Mouse (Mus musculus) midbrain, embryonic 11.5 days (tissue): ENCODE measurements around the gene Emc9. TPM values are rescaled to one million over a fixed set of nuclear protein-coding genes. Genes with fewer than 3 reads are reported as not detected.

ENCODE experiments used
- ATAC-seq: fragments of 200-750 bp; cut with Nextera tagmentation; 2 replicates; pipeline ENCODE4 v1.8.0; 2017; ENCODE audit warnings: moderate TSS enrichment, moderate library complexity; ENCODE audit not compliant: low FRiP score
- DNase-seq: peaks from one replicate; pipeline ENCODE4 v3.0.0; 2015; ENCODE audit warnings: low spot score; ENCODE audit errors: missing footprints
- H3K27ac ChIP-seq: fragments of 300-500 bp; sonication (generic); 2 replicates; pipeline ENCODE4 v1.5.1; 2014; ENCODE audit warnings: low read depth, low read length
- H3K27me3 ChIP-seq: fragments of 300-500 bp; sonication (generic); 2 replicates; pipeline ENCODE4 v1.6.1; 2014; ENCODE audit warnings: mild to moderate bottlenecking, low read length, moderate library complexity, mixed read lengths; ENCODE audit not compliant: control insufficient read depth, insufficient read depth
- H3K36me3 ChIP-seq: fragments of 300-500 bp; sonication (generic); 2 replicates; pipeline ENCODE4 v1.6.1; 2014; ENCODE audit warnings: mild to moderate bottlenecking, low read length, moderate library complexity, mixed read lengths; ENCODE audit not compliant: control insufficient read depth, insufficient read depth
- H3K4me1 ChIP-seq: fragments of 300-500 bp; sonication (generic); 2 replicates; pipeline ENCODE4 v1.6.1; 2014; ENCODE audit warnings: low read length; ENCODE audit not compliant: control insufficient read depth, insufficient read depth
- H3K4me2 ChIP-seq: fragments of 300-500 bp; sonication (generic); 2 replicates; pipeline ENCODE4 v1.6.1; 2014; ENCODE audit warnings: mild to moderate bottlenecking, moderate library complexity
- H3K4me3 ChIP-seq: fragments of 300-500 bp; sonication (generic); 2 replicates; pipeline ENCODE4 v1.5.1; 2014; ENCODE audit warnings: low read depth, low read length
- H3K9ac ChIP-seq: fragments of 300-500 bp; sonication (generic); 2 replicates; pipeline ENCODE4 v1.6.1; 2014; ENCODE audit warnings: low read length
- H3K9me3 ChIP-seq: fragments of 300-500 bp; sonication (generic); 2 replicates; pipeline ENCODE4 v1.6.1; 2016; ENCODE audit warnings: low read length; ENCODE audit not compliant: control insufficient read depth
- WGBS: fragments of 180-500 bp; shearing (Covaris S2); extraction: QIAGEN DNeasy Blood & Tissue Kit; methylation state at CpG from one replicate; pipeline ENCODE4 v1.1.7; 2014; 5-methylcytosine and 5-hydroxymethylcytosine counted together
- polyA plus RNA-seq: library from polyadenylated mRNA; unstranded; fragments of >200 nt; fragmentation: Nextera tagmentation; extraction: Ambion mirVana; gene quantifications from 2 replicates; pipeline ENCODE4 v1.2.1, GENCODE M21; 2014

Gene Emc9
- polyA plus RNA-seq, 1 experiment from 2014 or later: 8.4 TPM

DNA sequence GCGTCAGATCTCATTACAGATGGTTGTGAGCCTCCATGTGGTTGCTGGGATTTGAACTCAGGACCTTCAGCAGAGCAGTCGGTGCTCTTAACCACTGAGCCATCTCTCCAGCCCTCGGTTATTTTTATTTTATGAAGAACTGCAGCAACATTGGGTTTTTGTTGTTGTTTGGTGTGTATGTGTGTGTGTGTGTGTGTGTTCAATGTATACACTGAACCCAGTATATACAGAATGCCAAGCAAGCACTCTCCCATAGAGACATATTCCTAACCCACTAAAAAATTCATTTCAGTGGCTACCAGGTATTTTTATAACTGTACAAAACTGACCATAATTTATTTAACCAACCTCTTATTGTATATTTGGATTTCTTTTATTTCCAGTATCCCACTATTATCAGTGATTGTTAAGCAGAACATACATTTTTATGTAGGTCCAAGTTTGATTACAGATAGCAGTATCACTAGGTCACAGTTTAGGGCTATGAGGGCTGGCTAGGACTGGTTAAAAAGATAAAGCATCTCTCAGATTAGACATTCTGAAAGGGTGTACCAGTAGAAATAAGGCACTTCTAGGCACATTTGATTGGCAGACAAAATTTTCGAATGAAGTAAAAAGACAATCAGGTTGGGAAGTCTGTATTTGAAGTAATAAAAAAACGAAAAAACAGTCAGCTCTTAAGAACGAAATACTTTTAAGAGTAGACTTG lies 26.2 kb downstream of the Emc9 start:
- ATAC-seq: no peak
- no peak overlapping the region for H3K27ac ChIP-seq

GRCm38 (mm10) chr14:55557587-55557986 lies 27.5 kb downstream of the Emc9 start:
- no peak overlapping the region for H3K27ac ChIP-seq
- no peak overlapping the region for H3K9ac ChIP-seq
- no peaks in the 10 kb centered on the region for H3K36me3 ChIP-seq
- H3K4me3 ChIP-seq: no peak overlapping the region
- H3K4me2 ChIP-seq: no peak overlapping the region
- ATAC-seq (no peak), DNase-seq (peak; percentile 35)
- 91% methylated on average over 3 of the region's 3 CpGs for WGBS
- H3K4me1 ChIP-seq: peaks cover 9% of the 10 kb centered on the region
- no peaks in the 10 kb centered on the region for H3K27me3 ChIP-seq
- no peaks in the 10 kb centered on the region for H3K9me3 ChIP-seq

More for the DNA sequence above, 26.2 kb downstream of the Emc9 start:
- H3K9ac ChIP-seq: no peak overlapping the region; the same call in 1 of the 2 replicates
- peak overlapping the region; percentile 75 for H3K4me2 ChIP-seq
- H3K4me1 ChIP-seq: peaks cover 9% of the 10 kb centered on the region
- H3K4me3 ChIP-seq: peak overlapping the region; percentile 63
- no peaks in the 10 kb centered on the region for H3K36me3 ChIP-seq
- H3K9me3 ChIP-seq: no peaks in the 10 kb centered on the region
- peak; percentile 76 for DNase-seq
- WGBS: 54% methylated on average over 6 of the region's 6 CpGs
- H3K27me3 ChIP-seq: no peaks in the 10 kb centered on the region

GRCm38 (mm10) chr14:55557003-55557402 lies 28.1 kb downstream of the Emc9 start:
- Histone ChIP-seq H3K27ac (no peak overlapping the region), H3K4me2 (no peak overlapping the region), H3K4me1 (peaks cover 9% of the 10 kb centered on the region), H3K27me3 (no peaks in the 10 kb centered on the region), H3K4me3 (no peak overlapping the region), H3K9ac (no peak overlapping the region), H3K9me3 (no peaks in the 10 kb centered on the region), H3K36me3 (no peaks in the 10 kb centered on the region)
- WGBS: 31% methylated on average over 5 of the region's 5 CpGs
- no peak for ATAC-seq
- DNase-seq: no peak

DNA sequence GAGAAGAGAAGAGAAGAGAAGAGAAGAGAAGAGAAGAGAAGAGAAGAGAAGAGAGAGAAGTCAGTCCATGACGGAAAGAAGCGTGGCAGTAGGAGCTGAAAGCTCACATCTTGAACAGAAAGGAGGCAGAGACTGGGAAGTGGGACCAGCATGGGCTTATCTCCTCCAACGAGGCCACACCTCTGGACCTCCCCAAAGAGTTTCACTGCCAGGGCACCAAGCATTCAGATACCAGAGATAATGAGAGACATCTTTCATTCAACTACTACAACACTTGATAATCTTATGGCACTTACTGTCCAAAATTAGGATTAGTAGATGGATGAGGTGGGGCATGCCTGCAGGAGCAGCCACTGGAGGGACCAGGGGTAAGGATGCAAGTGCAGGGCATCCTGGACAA lies 29.3 kb downstream of the Emc9 start:
- no peak overlapping the region for H3K4me3 ChIP-seq
- H3K4me1 ChIP-seq: peaks cover 3% of the 10 kb centered on the region; the same call in 1 of the 2 replicates
- H3K27ac ChIP-seq: no peak overlapping the region
- ATAC-seq (no peak), DNase-seq (no peak)
- no peaks in the 10 kb centered on the region for H3K27me3 ChIP-seq
- H3K36me3 ChIP-seq: no peaks in the 10 kb centered on the region
- H3K4me2 ChIP-seq: no peak overlapping the region
- no peak overlapping the region for H3K9ac ChIP-seq
- H3K9me3 ChIP-seq: no peaks in the 10 kb centered on the region
- 73% methylated on average over 3 of the region's 3 CpGs for WGBS

DNA sequence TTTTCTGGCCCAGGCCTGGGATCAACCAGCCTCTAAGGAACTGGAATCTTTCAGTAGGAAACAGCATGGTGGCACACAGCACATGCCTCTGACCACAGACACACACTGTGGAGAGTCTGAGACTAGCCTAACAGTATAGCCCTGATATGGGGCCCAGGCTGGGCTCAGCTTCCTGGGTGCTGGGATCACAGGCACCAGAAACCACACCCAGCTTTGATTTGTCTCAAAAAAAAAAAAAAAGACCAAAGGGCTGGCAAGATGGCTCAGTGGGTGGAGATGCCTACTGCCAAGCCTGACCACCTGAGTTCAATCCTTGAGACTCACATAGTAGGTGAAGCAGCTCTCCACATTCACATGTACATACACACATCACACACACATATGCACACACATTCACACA lies 30.5 kb downstream of the Emc9 start:
- H3K9ac ChIP-seq: no peak overlapping the region
- H3K36me3 ChIP-seq: no peaks in the 10 kb centered on the region
- DNase-seq (no peak), ATAC-seq (no peak)
- no peaks in the 10 kb centered on the region for H3K9me3 ChIP-seq
- H3K4me3 ChIP-seq: no peak overlapping the region
- H3K4me2 ChIP-seq: no peak overlapping the region
- H3K27me3 ChIP-seq: no peaks in the 10 kb centered on the region
- no peak overlapping the region for H3K27ac ChIP-seq
- H3K4me1 ChIP-seq: peaks cover 3% of the 10 kb centered on the region; the same call in 1 of the 2 replicates

- DNase-seq (no peak), ATAC-seq (no peak)
- no peaks in the 10 kb centered on the region for H3K27me3 ChIP-seq
- no peaks in the 10 kb centered on the region for H3K9me3 ChIP-seq
- H3K27ac ChIP-seq: no peak overlapping the region
- no peaks in the 10 kb centered on the region for H3K36me3 ChIP-seq
- WGBS: 87% methylated on average over 8 of the region's 8 CpGs
- H3K4me2 ChIP-seq: no peak overlapping the region
- H3K4me3 ChIP-seq: no peak overlapping the region
- H3K4me1 ChIP-seq: no peaks in the 10 kb centered on the region
- H3K9ac ChIP-seq: no peak overlapping the region
These were observed 33.3 kb downstream of the Emc9 start for GRCm38 (mm10) chr14:55551794-55552193.

- 69% methylated on average over 5 of the region's 5 CpGs for WGBS
- no peak for DNase-seq
These were observed 33.8 kb downstream of the Emc9 start for GRCm38 (mm10) chr14:55551347-55551746.

DNA sequence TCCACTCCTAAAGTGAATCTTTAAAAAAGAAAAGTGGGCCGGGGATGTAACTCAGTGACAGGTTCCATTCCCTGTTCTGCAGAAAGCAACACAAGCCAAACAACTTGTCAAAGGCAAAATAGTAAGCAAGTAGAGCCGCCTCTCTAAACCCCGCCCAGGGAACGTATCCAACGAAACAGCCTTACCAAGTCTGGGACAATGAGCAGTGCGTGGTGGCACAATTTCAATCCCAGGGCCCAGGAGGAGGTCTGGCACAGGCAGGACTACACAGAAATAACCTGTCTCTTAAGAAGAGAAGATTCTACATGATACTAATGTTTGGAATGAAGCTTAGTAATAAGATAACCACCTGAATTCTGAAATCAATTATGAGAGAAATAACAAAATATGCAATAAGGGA lies 34.9 kb downstream of the Emc9 start:
- Histone ChIP-seq H3K36me3 (no peaks in the 10 kb centered on the region), H3K27me3 (no peaks in the 10 kb centered on the region), H3K4me1 (no peaks in the 10 kb centered on the region), H3K4me3 (no peak overlapping the region), H3K27ac (no peak overlapping the region), H3K9me3 (no peaks in the 10 kb centered on the region), H3K4me2 (no peak overlapping the region), H3K9ac (no peak overlapping the region)
- 88% methylated on average over 6 of the region's 6 CpGs for whole genome bisulfite sequencing
- ATAC-seq: no peak
- DNase-seq: no peak

More at GRCm38 (mm10) chr14:55551347-55551746, 33.8 kb downstream of the Emc9 start:
- H3K4me1 ChIP-seq: no peaks in the 10 kb centered on the region
- H3K27ac ChIP-seq: no peak overlapping the region
- no peak overlapping the region for H3K4me3 ChIP-seq
- no peaks in the 10 kb centered on the region for H3K36me3 ChIP-seq
- H3K9ac ChIP-seq: no peak overlapping the region
- H3K4me2 ChIP-seq: no peak overlapping the region
- H3K9me3 ChIP-seq: no peaks in the 10 kb centered on the region
- no peaks in the 10 kb centered on the region for H3K27me3 ChIP-seq
- ATAC-seq: no peak

DNA sequence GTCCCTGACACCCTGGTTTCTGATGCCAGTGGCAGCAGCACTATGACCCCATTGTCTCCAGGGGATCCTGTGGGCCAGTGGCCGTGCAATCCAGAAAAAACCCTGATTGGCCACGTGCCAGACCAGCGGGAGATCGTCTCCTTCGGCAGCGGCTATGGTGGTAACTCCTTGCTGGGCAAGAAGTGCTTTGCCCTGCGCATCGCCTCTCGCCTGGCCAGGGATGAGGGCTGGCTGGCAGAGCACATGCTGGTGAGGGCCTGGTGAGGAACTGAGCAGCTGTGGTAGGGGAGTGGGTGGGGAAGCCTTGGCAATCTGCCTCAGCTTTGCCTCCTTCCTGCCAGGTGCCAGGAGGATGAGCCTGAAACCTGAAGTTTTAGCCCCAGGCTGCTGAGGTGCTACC lies 40.8 kb downstream of the Emc9 start:
- H3K9me3 ChIP-seq: no peaks in the 10 kb centered on the region
- no peaks in the 10 kb centered on the region; the same call in 1 of the 2 replicates for H3K36me3 ChIP-seq
- 91% methylated on average over 9 of the region's 9 CpGs for WGBS
- DNase-seq (no peak), ATAC-seq (no peak)
- H3K4me2 ChIP-seq: no peak overlapping the region
- no peaks in the 10 kb centered on the region for H3K27me3 ChIP-seq
- H3K4me1 ChIP-seq: peaks cover 9% of the 10 kb centered on the region; the same call in 1 of the 2 replicates
- no peak overlapping the region for H3K27ac ChIP-seq
- H3K4me3 ChIP-seq: no peak overlapping the region
- no peak overlapping the region for H3K9ac ChIP-seq
